Mouse (Mus musculus) olfactory bulb, adult 2 months (tissue): Measurements from ENCODE around the gene Ager.

Experiments
- CTCF ChIP-seq: fragments of 200-500 bp; IDR thresholded peaks from 2 replicates; pipeline ENCODE4 v1.5.1; 2012; ENCODE audit warnings: low read depth, mild to moderate bottlenecking, low read length, moderate library complexity; ENCODE audit not compliant: insufficient read depth
- POLR2A ChIP-seq: fragments of 200-500 bp; IDR thresholded peaks from 2 replicates; pipeline ENCODE4 v1.6.1; 2012; ENCODE audit warnings: mild to moderate bottlenecking, low read depth, low read length, moderate library complexity; ENCODE audit not compliant: insufficient read depth

DNA sequence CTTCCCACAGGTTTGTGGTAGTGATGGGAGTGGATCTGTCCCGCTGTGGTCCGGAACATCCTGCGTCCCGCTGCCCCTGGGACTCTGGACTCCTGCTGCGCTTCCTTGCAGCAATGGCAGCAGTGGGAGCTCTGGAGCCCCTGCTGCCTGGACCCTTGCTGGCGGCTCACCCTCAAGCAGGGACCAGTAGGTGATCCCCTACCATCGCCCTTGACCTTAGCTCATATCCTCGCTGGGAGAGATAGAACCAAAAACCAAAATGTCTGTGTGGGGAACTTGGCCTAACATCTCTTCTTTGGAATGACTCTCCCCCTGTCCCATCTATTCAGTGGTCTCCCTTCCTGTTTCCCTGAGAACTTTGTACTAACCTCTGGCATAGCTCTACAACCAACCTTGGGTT lies 13.8 kb upstream of the Ager start:
- TF ChIP-seq CTCF (no peak), POLR2A (no peak)
